Mouse (Mus musculus) common myeloid progenitor, adult 5-6 weeks (primary cell): ENCODE data around the gene Schip1. TPM values are rescaled to one million over a fixed set of nuclear protein-coding genes. Genes with fewer than 3 reads are reported as not detected.

ENCODE experiments used
- ATAC-seq: replicated peaks from 2 replicates; pipeline ENCODE4 v1.8.0; 2016; ENCODE audit warnings: low read depth, mild to moderate bottlenecking, moderate TSS enrichment, inconsistent platforms; ENCODE audit not compliant: poor library complexity, severe bottlenecking
- total RNA-seq: library from RNA; stranded (forward); fragments of 200-1000, 187-1606 nt; gene quantifications from 2 replicates; pipeline ENCODE4 v1.2.3, GENCODE M21; 2017

Schip1 gene
- total RNA-seq, 1 experiment from 2014 or later = 0.91 TPM

GRCm38 (mm10) chr3:68526416-68526815, 461.8 kb downstream of the Schip1 start:
- ATAC-seq = no peak

- ATAC-seq = no peak
These were observed 462.6 kb downstream of the Schip1 start for GRCm38 (mm10) chr3:68527182-68527581.

- no peak for ATAC-seq
These were observed 467.3 kb downstream of the Schip1 start for GRCm38 (mm10) chr3:68531908-68532307.

- ATAC-seq = no peak
These were observed 470.0 kb downstream of the Schip1 start for GRCm38 (mm10) chr3:68534571-68535051.

DNA sequence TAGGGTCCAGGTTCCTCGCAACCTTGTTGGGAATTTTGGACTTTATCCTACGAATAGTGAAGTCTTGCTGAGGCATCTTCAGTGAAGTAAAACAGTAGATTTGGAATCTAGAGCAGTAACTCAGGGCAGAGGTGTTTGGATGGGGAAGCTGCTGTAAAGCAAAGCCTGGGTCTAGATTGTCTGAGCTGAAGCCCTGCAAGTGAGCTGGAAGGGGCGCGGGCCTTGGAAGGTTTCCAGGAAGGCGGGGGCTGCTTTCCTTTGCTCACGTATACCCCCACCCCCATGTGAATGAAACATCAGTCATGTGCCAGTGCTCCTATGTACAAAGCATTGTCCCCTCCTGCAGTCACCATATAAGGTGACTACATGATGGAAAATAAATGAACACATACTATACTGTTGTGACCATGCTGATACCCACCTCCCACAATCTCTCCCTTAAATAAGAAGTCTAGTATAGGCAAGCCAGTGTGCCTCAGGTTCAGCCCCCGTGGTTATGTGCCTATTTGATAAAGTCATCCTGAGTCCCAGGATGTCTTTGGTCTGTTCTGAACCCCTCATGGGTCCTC, 470.6 kb downstream of the Schip1 start:
- no peak for ATAC-seq

- ATAC-seq = no peak
These were observed 471.5 kb downstream of the Schip1 start for GRCm38 (mm10) chr3:68536071-68536470.

DNA sequence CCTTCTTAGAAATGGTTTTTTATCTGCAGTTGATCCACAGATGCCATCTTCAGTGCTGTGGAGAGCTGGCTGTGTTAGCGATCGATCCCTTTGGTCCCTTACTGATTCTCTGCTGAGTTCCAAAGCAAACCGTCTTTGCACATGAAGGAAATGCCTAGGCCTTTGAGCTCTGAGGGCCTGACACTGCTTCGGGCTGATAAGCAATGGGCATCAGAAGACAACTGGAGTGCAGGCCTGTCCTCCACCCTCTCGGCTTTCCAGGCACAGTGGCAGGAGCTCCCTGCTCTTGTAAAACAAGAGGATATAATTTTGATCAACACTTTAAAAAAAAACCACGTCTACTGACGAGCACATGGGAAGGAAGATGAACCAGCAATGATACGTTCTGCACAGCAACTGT, 477.1 kb downstream of the Schip1 start:
- ATAC-seq = no peak

DNA sequence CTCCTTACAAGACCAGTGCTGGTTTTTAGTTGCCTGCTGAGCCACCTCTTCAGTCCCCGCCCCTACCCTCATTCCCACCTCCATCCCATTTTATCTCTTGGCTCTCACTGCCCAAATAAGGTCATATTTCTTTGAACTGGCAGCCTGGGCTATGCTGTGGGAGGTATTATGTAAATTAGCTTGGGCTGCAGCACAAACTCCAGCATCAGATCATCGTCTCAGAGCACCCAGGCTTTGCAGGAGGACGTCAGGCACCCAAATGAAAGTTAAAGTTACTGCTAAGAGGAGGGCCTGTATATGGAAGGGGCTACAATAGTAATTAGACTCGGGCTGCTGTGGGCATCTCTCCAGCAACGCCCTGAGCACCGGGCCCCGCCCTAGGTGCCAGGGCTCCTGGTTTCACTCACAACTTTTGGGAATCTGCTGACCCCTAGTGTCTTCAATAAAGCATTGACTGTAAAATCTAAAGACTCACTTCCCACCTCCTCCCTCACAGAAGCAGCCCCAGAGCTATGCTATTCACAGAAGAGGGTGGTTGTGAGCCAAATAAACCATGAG, 478.4 kb downstream of the Schip1 start:
- ATAC-seq = peak; percentile 98

GRCm38 (mm10) chr3:68544811-68545210, 480.2 kb downstream of the Schip1 start:
- no peak for ATAC-seq

DNA sequence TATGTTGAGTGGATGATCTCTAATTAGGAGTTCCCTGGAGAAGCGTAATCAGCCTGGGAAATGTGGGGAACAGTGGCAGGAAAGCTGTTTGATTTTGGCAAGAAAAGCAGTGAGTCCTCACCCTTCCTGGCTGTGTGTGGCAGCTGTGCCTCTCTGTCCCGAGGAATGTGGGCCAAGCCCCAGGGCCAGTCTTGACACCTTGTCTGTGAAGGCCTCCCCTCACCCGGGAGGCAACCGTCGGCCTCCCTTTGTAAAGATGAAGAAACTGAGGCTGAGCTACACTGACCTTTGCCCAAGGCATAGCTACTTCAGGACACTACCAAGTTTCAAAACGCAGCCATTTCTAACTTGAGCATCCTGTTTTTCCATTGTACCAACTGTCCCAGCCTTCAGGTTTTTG, 481.3 kb downstream of the Schip1 start:
- no peak for ATAC-seq

GRCm38 (mm10) chr3:68555087-68555662, 490.6 kb downstream of the Schip1 start:
- peak; percentile 60 for ATAC-seq

DNA sequence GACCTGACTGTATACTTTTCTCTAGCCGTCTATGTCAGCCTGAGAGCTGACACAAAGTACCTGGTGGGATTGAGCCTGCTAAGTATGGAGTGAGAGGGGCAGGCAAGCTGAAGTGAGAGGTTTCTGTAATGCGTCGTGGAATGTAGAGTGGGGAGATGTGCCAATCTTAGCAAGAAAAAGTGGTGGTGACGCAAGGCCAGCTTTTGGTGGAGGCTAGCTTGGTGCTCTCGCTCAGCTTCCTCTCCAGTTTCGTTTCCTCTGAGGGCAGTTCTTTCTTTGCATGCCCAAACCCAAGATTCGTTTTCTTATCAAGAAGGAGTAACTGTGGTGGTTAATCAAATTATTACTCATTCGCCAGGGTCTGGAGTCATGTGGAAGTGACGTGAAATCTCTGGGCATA, 492.3 kb downstream of the Schip1 start:
- ATAC-seq = peak; percentile 84

DNA sequence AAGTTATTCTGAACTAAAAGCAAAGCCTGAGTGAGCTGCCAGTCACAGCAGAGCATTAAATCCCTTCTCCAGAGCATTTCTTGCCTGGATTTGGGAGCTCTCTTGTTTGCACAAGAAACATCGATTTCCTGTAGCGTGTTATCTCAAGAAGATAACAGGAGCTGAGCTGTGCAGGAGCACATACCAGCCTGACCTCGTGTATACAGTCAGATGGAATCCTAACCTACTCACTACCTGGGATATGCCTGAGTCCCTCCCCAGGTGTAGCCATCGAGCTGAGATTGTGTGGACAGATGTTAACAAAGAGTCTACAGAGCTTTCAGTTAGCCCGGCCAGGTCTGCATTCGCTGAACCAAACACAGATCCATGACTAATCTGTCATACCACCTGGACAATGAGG, 494.1 kb downstream of the Schip1 start:
- ATAC-seq = no peak

GRCm38 (mm10) chr3:68560057-68560456, 495.5 kb downstream of the Schip1 start:
- ATAC-seq = no peak

DNA sequence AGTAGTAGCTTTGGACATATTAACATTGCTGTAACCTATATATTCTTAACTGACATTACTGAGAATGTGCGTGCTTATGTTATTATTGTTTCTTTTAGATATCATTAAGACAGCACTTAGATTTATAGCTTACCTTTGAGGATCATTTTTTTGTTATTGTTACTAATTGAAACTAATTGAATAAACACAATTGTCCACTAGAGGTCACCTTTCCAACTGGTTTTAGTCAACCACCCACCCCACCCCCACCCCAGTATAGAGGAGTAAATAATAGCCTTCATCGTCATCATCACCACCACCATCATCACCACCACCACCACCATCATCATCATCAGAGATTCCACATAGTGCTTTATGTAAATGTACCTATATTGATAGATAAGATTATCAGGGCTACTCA, 498.2 kb downstream of the Schip1 start:
- no peak for ATAC-seq

- peak; percentile 91 for ATAC-seq
These were observed 499.3 kb downstream of the Schip1 start for GRCm38 (mm10) chr3:68563922-68564321.

GRCm38 (mm10) chr3:68564978-68565674, 500.5 kb downstream of the Schip1 start:
- ATAC-seq = no peak

GRCm38 (mm10) chr3:68565675-68566055, 501.1 kb downstream of the Schip1 start:
- no peak for ATAC-seq

DNA sequence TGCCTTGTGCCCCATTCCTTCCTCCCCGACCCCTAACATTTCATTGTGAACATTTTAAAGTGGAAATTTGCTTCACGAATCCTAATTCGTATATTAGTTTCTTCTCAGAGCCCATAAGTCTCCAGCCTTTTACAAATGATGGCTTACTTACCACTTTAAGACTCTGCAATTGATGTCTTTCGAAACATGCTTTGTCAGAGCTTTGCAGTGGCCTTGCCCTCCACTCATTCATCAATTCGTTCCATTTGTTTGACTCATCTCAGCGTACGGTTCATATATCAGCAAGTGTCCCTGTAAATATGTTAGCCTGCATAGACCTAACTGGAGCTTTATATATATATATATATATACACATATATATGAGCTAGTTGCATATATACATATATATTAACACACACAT, 503.0 kb downstream of the Schip1 start:
- ATAC-seq = no peak

- no peak for ATAC-seq
These were observed 503.5 kb downstream of the Schip1 start for GRCm38 (mm10) chr3:68568149-68568548.

- no peak for ATAC-seq
These were observed 504.1 kb downstream of the Schip1 start for GRCm38 (mm10) chr3:68568716-68569115.
